Mouse (Mus musculus) CD4-positive, CD25-positive, alpha-beta regulatory T cell, adult 4 months (primary cell): ENCODE data around the gene Wdr37. TPM values are rescaled to one million over a fixed set of nuclear protein-coding genes. Genes with fewer than 3 reads are reported as not detected.

Experiments used
- ATAC-seq: one replicate; pipeline ENCODE4 v1.8.0; 2017
- polyA plus RNA-seq, 2 experiments: library from polyadenylated mRNA; unstranded; fragments of 100-300 nt; shearing (Covaris generic); gene quantifications; one replicate each; pipeline ENCODE4 v1.2.1; 2017

The Wdr37 gene
- polyA plus RNA-seq, 2 experiments from 2014 or later: 40.3 to 48.3 TPM

- ATAC-seq: no peak
These were observed 31.8 kb downstream of the Wdr37 start for GRCm38 (mm10) chr13:8839937-8840336.

GRCm38 (mm10) chr13:8839111-8839510 is 32.6 kb downstream of the Wdr37 start:
- no peak for ATAC-seq

DNA sequence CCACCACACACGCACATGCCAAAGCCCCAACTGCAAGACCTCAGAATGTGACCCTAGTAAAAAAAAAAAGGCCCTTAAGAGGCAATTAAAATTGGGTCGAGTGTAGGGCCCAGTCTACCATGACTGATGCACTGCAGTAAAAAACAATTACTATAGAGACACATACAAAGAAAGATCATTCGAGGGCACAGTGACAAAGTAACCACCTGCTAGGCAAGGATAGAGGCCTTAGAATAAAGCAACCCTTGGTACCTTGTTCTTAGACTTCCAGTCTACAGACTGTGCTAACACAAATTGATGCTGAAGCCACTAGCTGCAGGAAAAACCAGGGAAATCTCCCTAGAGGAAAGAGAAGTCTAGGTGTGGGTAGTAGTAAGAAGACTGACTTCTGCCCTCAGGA is 33.3 kb downstream of the Wdr37 start:
- no peak for ATAC-seq

DNA sequence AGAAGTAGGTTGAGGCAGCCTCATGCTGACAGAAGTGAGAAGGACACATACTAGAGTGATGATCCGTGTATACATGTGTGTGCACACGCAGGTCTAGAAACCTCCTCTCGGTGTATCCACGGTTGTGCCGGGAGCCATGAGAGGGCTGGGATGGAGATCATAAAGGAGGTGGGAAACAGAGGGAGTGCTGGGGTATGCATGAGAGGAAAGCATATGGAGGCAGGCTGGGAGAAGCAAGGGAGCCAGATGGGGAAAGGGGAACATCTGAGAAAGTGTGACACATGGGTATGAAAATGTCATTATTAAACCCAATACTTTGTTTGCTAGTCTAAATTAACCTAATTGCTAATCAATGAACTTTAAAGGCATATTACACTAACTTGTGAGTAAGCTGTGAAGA is 37.1 kb downstream of the Wdr37 start:
- no peak for ATAC-seq

GRCm38 (mm10) chr13:8831546-8832251 is 40.0 kb downstream of the Wdr37 start:
- ATAC-seq: peak; percentile 94

DNA sequence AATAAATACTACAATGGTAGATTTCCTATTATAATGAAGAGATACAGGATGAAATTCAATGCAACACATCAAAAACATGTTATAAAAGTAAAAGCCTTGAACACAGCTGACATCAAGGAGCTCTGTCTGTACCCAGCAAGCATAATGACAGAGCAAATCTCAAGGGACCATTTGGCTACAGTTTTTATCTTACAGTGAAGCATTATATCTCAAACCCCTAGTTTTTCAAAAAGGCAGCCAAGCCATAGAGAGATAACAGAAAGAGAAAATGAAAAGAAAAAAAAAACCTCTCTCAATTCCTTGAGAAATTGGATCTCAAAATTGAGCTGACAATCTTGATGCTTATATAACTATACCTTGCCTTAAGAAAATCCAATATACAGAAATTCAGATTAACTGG is 41.0 kb downstream of the Wdr37 start:
- no peak for ATAC-seq

GRCm38 (mm10) chr13:8829784-8830183 is 41.9 kb downstream of the Wdr37 start:
- no peak for ATAC-seq

GRCm38 (mm10) chr13:8828946-8829345 is 42.8 kb downstream of the Wdr37 start:
- ATAC-seq: no peak

- ATAC-seq: no peak
These were observed 48.2 kb downstream of the Wdr37 start for GRCm38 (mm10) chr13:8823546-8823945.

- ATAC-seq: no peak
These were observed 48.6 kb downstream of the Wdr37 start for GRCm38 (mm10) chr13:8823120-8823519.

- no peak for ATAC-seq
These were observed 49.5 kb downstream of the Wdr37 start for GRCm38 (mm10) chr13:8822201-8822600.

DNA sequence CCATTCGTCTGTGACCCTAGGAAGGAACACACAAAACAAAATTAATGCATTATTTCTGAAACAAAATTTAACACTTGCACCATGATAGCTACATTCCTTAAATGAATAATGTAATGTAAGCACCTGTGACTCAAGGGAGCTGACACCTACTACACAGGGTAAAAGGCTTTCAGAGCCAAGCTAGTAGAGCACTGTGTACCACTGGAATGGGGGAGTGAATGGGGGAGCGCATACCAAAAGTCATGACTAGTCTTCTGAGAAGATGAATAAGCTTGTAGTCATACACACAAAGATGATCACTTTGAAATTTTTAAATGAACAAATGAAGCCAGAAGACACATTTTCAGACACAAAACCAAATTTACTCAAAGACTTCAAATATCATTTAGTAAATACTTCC is 65.8 kb downstream of the Wdr37 start:
- no peak for ATAC-seq

GRCm38 (mm10) chr13:8800576-8800975 is 71.1 kb downstream of the Wdr37 start:
- no peak for ATAC-seq

- ATAC-seq: no peak
These were observed 78.5 kb downstream of the Wdr37 start for GRCm38 (mm10) chr13:8793217-8793616.

DNA sequence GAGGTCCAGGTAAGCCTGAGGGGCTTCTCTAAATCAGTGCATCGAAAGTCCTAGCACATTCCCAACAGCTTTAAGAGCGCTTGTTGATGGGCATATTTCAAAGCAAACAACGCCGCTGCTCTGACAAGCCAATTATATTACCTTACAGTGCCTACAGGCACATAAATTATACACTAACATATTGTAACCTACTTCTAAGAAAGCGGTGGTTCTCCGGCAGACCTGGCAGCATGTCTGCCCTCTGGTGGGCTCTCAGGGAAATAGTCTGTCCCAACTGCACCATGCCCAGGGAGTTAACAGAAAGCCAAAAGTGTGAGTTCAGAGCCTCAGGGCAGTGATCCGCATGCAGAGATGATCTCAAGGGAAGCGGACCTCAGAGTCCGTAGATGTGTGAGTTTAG is 86.5 kb downstream of the Wdr37 start:
- peak; percentile 84 for ATAC-seq

GRCm38 (mm10) chr13:8784308-8785061 is 87.2 kb downstream of the Wdr37 start:
- ATAC-seq: no peak

GRCm38 (mm10) chr13:8783686-8784307 is 87.9 kb downstream of the Wdr37 start:
- ATAC-seq: no peak

- ATAC-seq: no peak
These were observed 89.1 kb downstream of the Wdr37 start for GRCm38 (mm10) chr13:8782636-8783035.

- peak; percentile 76 for ATAC-seq
These were observed 91.3 kb downstream of the Wdr37 start for GRCm38 (mm10) chr13:8780441-8780840.

DNA sequence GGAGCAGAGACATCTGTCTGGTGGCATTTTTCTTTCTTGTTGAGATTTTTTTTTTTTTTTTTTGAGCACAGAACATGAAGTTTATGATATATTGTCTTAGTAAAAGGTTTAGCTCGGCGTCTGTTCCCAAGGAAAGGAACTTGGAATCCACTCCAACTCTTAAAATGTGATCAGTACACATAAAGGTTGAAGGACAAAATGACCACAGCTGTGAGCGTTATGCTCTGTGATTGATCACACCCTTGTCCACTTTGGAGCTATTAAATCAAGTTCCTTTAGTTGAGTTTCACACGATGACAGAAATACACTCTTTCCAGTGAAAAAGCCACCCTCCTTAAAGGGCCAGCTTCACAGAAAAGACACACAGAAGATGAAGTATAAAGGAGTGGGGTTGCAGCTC is 101.1 kb downstream of the Wdr37 start:
- ATAC-seq: no peak

DNA sequence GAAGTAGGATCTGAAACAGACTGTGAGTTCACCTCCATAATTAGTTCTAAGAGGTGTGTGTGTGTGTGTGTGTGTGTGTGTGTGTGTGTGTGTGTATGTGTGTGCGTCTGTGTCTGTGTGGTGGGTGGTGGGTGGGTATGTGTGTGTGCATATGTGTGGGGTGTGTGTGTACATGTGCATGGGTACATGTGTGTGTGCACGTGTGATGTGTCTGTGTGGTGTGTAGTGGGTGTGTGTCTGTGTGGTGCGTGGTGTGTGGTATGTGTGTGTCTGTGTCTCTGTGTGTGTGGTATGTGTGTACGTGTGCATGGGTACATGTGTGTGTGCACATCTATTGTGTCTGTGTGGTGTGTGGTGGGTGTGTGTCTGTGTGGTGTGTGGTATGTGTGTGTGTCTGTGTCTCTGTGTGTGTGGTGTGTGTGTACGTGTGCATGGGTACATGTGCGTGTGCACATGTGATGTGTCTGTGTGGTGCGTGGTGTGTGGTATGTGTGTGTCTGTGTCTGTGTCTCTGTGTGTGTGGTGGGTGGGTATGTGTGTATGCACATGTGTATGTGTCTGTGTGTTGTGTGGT is 102.0 kb downstream of the Wdr37 start:
- ATAC-seq: no peak

GRCm38 (mm10) chr13:8760940-8761339 is 110.8 kb downstream of the Wdr37 start:
- no peak for ATAC-seq
